Mouse (Mus musculus): Measurements from ENCODE around the gene Atp6v1c2.

The Atp6v1c2 gene

GRCm38 (mm10) chr12:17329259-17329658 lies at the start of gene Atp6v1c2:
Gene Atp6v1c2 (minus strand): TSS chr12:17329359.
- no peak for DNase-seq (ENCODE audit: low read depth)

GRCm38 (mm10) chr12:17376521-17376920 lies 47.4 kb upstream of the Atp6v1c2 start:
- DNase-seq (ENCODE audit: low read depth), result no peak

- DNase-seq (ENCODE audit: low read depth), result no peak
These were observed 46.1 kb upstream of the Atp6v1c2 start for GRCm38 (mm10) chr12:17375243-17375642.

- no peak for DNase-seq (ENCODE audit: low read depth)
These were observed 44.4 kb upstream of the Atp6v1c2 start for GRCm38 (mm10) chr12:17373470-17373975.

- no peak for DNase-seq (ENCODE audit: low read depth)
These were observed 43.5 kb upstream of the Atp6v1c2 start for GRCm38 (mm10) chr12:17372696-17373095.

- DNase-seq (ENCODE audit: low read depth), result peak; percentile 34
These were observed 42.6 kb upstream of the Atp6v1c2 start for GRCm38 (mm10) chr12:17371589-17372235.

- no peak for DNase-seq (ENCODE audit: low read depth)
These were observed 40.6 kb upstream of the Atp6v1c2 start for GRCm38 (mm10) chr12:17369551-17370325.

GRCm38 (mm10) chr12:17369111-17369510 lies 40.0 kb upstream of the Atp6v1c2 start:
- no peak for DNase-seq (ENCODE audit: low read depth)

GRCm38 (mm10) chr12:17366981-17367380 lies 37.8 kb upstream of the Atp6v1c2 start:
- DNase-seq (ENCODE audit: low read depth), result no peak

- DNase-seq (ENCODE audit: low read depth), result no peak
These were observed 33.2 kb upstream of the Atp6v1c2 start for GRCm38 (mm10) chr12:17362316-17362715.

GRCm38 (mm10) chr12:17360650-17361049 lies 31.5 kb upstream of the Atp6v1c2 start:
- no peak for DNase-seq (ENCODE audit: low read depth)

- no peak for DNase-seq (ENCODE audit: low read depth)
These were observed 30.9 kb upstream of the Atp6v1c2 start for GRCm38 (mm10) chr12:17360104-17360503.

- DNase-seq (ENCODE audit: low read depth), result no peak
These were observed 29.8 kb upstream of the Atp6v1c2 start for GRCm38 (mm10) chr12:17358981-17359380.

- DNase-seq (ENCODE audit: low read depth), result no peak
These were observed 28.6 kb upstream of the Atp6v1c2 start for GRCm38 (mm10) chr12:17357795-17358194.

GRCm38 (mm10) chr12:17356853-17357252 lies 27.7 kb upstream of the Atp6v1c2 start:
- DNase-seq (ENCODE audit: low read depth), result no peak

- DNase-seq (ENCODE audit: low read depth), result no peak
These were observed 20.9 kb upstream of the Atp6v1c2 start for GRCm38 (mm10) chr12:17350106-17350505.

GRCm38 (mm10) chr12:17348048-17349036 lies 19.2 kb upstream of the Atp6v1c2 start, which contains the start of gene Nol10:
Gene Nol10 (plus strand): TSS chr12:17348458.
- DNase-seq (ENCODE audit: low read depth), result peak; percentile 84

GRCm38 (mm10) chr12:17347327-17348047 lies 18.3 kb upstream of the Atp6v1c2 start:
- DNase-seq (ENCODE audit: low read depth), result no peak

- no peak for DNase-seq (ENCODE audit: low read depth)
These were observed 10.2 kb upstream of the Atp6v1c2 start for GRCm38 (mm10) chr12:17339114-17339905.

- DNase-seq (ENCODE audit: low read depth), result no peak
These were observed 9.2 kb upstream of the Atp6v1c2 start for GRCm38 (mm10) chr12:17338338-17338737.
